Mouse (Mus musculus) hindbrain, embryonic 16.5 days (tissue): ENCODE data around the gene Mpdu1. TPM values are rescaled to one million over a fixed set of nuclear protein-coding genes. Genes with fewer than 3 reads are reported as not detected.
A peak's percentile ranks its signal among the peaks of the same experiment; 100 is the strongest.

ENCODE experiments used
- ATAC-seq: fragments of 200-750 bp; cut with Nextera tagmentation; 2 replicates; pipeline ENCODE4 v1.8.0; 2017; ENCODE audit warnings: moderate TSS enrichment, moderate library complexity
- H3K27ac ChIP-seq: fragments of 300-500 bp; sonication (generic); 2 replicates; pipeline ENCODE4 v1.5.1; 2014; ENCODE audit warnings: low read depth, mild to moderate bottlenecking, control low read depth, low read length, moderate library complexity
- H3K27me3 ChIP-seq: fragments of 300-500 bp; sonication (generic); replicated peaks from 2 replicates; pipeline ENCODE4 v1.6.1; 2014; ENCODE audit warnings: low read length; ENCODE audit not compliant: control insufficient read depth, insufficient read depth
- H3K36me3 ChIP-seq: fragments of 300-500 bp; sonication (generic); 2 replicates; pipeline ENCODE4 v1.6.1; 2014; ENCODE audit warnings: mild to moderate bottlenecking, low read length, moderate library complexity, mixed read lengths; ENCODE audit not compliant: control insufficient read depth, insufficient read depth
- H3K4me1 ChIP-seq: fragments of 300-500 bp; sonication (generic); 2 replicates; pipeline ENCODE4 v1.6.1; 2014; ENCODE audit warnings: low read depth, low read length; ENCODE audit not compliant: control insufficient read depth, insufficient read depth
- H3K4me2 ChIP-seq: fragments of 300-500 bp; sonication (generic); 2 replicates; pipeline ENCODE4 v1.6.1; 2014; ENCODE audit warnings: mild to moderate bottlenecking, low read length, control low read depth, moderate library complexity
- H3K4me3 ChIP-seq: fragments of 300-500 bp; sonication (generic); 2 replicates; pipeline ENCODE4 v1.5.1; 2014; ENCODE audit warnings: mild to moderate bottlenecking, low read length, control low read depth, moderate library complexity
- H3K9ac ChIP-seq: fragments of 300-500 bp; sonication (generic); 2 replicates; pipeline ENCODE4 v1.6.1; 2014; ENCODE audit warnings: low read depth, mild to moderate bottlenecking, control low read depth, low read length, moderate library complexity
- H3K9me3 ChIP-seq: fragments of 300-500 bp; sonication (generic); 2 replicates; pipeline ENCODE4 v1.6.1; 2014; ENCODE audit warnings: mild to moderate bottlenecking, low read length, moderate library complexity; ENCODE audit not compliant: control insufficient read depth
- WGBS: fragments of 180-500 bp; shearing (Covaris S2); extraction: QIAGEN DNeasy Blood & Tissue Kit; methylation state at CpG from one replicate; pipeline ENCODE4 v1.1.7; 2014; 5-methylcytosine and 5-hydroxymethylcytosine counted together
- polyA plus RNA-seq: library from polyadenylated mRNA; unstranded; fragments of >200 nt; fragmentation: Nextera tagmentation; extraction: Ambion mirVana; gene quantifications from 2 replicates; pipeline ENCODE4 v1.2.1, GENCODE M21; 2015

The Mpdu1 gene
- polyA plus RNA-seq, 1 experiment from 2014 or later, result 112 TPM

DNA sequence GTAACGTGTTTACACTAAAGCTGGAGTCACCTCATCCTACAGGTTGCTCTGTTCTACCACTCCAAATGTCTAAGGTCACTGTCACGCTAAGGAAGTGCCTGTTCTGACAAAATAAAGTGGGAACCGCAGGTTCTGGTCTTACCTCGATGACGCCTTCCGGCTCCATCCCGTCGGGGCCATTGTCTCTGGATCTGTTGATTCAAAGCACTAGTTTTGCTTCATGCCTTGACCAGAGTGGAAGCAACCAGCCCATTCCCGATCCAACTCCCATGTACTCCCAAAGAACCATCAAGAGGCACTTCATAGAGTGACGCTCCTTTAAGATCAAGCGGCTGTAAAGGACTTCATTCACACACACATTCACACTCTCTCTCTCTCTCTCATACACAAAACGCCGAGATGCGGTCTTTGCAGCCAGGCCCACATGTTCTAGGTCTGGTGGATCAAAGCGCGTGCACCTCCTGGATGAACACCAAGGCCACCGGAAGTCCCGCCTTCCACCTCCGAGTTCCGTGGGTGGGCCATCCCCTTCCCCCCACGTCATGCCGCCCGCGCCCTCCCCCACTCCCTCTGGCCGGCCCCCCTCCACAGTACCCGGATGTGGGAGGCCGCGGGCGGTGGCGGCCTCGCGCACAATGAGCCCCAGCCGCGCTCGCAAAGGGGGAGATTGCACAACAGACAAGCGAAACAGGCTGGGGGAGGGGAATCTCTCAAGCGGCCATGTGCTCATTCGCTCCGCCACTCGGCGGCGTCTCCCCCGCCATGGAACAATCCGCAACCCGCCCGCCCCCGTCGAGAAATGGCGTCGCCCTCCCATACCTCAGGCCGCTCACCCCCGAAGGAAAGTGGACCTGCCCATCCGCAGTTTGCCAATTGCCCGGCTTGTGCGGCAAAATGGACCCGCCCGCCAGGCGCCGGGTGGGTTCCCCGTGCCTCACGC is 8.6 kb upstream of the Mpdu1 start:
- Histone ChIP-seq H3K4me2 (peak overlapping the region; percentile 97), H3K27me3 (no peaks in the 10 kb centered on the region), H3K4me1 (peaks cover 22% of the 10 kb centered on the region), H3K27ac (peak overlapping the region; percentile 98), H3K36me3 (peaks cover 41% of the 10 kb centered on the region), H3K9ac (peak overlapping the region; percentile 98), H3K9me3 (no peaks in the 10 kb centered on the region), H3K4me3 (peak overlapping the region; percentile 98)
- peak; percentile 77 for ATAC-seq
- WGBS, result under 1% methylated on average over 59 of the region's 61 CpGs

DNA sequence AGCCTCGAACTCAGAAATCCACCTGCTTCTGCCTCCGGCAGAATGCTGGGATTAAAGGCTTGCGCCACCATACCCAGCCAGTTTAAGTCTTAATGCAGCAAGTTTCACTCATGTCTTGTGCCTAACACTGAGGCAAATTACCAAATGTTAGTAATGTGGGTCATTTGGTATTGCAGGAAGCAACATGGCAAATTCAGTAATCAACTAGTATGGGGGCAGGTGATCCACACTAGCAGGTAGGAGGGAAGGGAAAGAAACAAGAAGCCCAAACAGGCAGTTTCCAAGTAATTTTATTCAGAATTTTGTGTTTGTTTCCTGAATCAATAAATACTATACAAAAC is 4.2 kb upstream of the Mpdu1 start:
- Histone ChIP-seq H3K27ac (no peak overlapping the region), H3K4me2 (no peak overlapping the region), H3K4me3 (no peak overlapping the region), H3K9me3 (no peaks in the 10 kb centered on the region), H3K36me3 (peaks cover 35% of the 10 kb centered on the region), H3K9ac (no peak overlapping the region), H3K4me1 (peaks cover 24% of the 10 kb centered on the region), H3K27me3 (no peaks in the 10 kb centered on the region)
- no peak for ATAC-seq
- 86% methylated on average over 3 of the region's 3 CpGs for WGBS

DNA sequence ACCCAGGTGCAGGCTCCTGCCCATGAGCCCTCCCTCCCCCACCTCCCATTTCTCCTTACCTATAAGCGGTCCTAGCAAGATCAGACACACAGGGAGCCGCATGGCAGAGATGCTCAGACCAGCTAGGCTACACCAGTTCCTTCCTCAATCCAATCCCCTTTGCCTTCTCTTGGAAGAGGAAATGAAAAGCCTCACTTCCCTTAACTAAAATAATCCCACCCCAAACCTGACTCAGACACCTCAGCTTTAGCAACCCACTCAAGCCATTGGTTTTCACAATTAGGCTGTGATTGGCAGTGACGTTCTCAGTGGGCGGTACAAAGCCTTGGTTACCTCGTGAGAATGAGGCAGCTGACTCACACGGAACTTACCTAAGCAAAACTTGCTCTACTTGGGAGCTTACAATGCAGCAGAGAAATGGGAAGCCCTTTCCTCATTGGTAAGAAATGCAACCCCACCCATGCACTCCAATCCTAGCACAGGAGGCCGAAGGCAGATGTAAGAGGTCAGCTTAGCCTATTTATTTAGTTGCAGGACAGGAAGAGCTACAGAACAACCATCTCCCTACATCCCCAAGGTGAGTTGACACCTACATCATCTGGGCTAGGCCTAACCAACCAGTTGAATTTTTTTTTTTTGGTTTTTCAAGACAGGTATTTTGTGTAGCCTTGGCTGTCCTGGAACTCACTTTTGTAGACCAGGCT is 3.7 kb upstream of the Mpdu1 start, which contains the start of gene Cd68:
Gene Cd68 (minus strand): TSS at position 193 of the 704 bp plus-strand sequence.
- ATAC-seq, result no peak
- no peak within 1 kb of the TSS for H3K4me3 ChIP-seq
- H3K9ac ChIP-seq, result no peak within 1 kb of the TSS
- peaks cover 35% of the 10 kb centered on the region for H3K36me3 ChIP-seq
- no peaks in the 10 kb centered on the region for H3K27me3 ChIP-seq
- H3K4me1 ChIP-seq, result peaks cover 28% of the 10 kb centered on the region
- H3K9me3 ChIP-seq, result no peaks in the 10 kb centered on the region
- no peak within 1 kb of the TSS for H3K27ac ChIP-seq
- H3K4me2 ChIP-seq, result no peak within 1 kb of the TSS
- whole genome bisulfite sequencing, result 40% methylated on average over 7 of the region's 7 CpGs

DNA sequence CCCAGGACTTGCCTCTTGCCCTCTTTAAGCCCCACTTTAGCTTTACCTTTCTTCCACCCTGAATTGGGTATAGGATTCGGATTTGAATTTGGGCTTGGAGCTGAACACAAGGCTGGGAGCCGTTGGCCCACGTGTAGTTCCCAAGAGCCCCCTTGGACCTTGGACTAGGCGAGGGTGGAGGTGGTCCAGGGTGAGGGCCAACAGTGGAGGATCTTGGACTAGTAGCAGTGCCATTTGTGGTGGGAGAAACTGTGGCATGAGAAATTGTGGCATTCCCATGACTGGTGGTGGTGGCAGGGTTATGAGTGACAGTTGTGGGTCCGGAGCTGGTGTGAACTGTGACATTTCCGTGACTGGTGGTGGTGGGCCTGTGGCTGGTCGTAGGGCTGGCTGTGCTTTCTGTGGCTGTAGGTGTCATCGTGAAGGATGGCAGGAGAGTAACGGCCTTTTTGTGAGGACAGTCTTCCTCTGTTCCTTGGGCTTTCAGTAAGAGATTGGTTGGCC is 3.1 kb upstream of the Mpdu1 start:
- Histone ChIP-seq H3K27ac (no peak overlapping the region), H3K9me3 (no peaks in the 10 kb centered on the region), H3K4me2 (no peak overlapping the region), H3K4me3 (no peak overlapping the region), H3K4me1 (peaks cover 25% of the 10 kb centered on the region), H3K36me3 (peaks cover 35% of the 10 kb centered on the region), H3K27me3 (no peaks in the 10 kb centered on the region), H3K9ac (no peak overlapping the region)
- WGBS, result 76% methylated on average over 9 of the region's 9 CpGs
- no peak for ATAC-seq

DNA sequence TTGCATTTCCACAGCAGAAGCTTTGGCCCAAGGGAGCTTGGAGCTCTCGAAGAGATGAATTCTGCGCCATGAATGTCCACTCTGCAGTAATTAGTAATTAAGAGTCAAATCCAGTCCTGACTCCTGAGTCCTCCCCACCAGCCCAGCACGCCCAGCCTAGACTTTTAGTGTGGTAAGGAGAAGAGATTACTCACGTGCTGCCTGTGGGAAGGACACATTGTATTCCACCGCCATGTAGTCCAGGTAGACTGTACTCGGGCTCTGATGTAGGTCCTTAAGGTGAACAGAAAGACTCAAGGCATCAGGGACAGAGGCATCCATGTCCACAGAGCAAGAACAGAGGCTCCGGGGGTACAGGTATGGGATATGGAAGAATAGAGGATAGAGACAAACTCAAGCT is 2.4 kb upstream of the Mpdu1 start:
- Histone ChIP-seq H3K4me3 (no peak overlapping the region), H3K4me1 (peaks cover 19% of the 10 kb centered on the region), H3K9ac (no peak overlapping the region), H3K9me3 (no peaks in the 10 kb centered on the region), H3K27ac (no peak overlapping the region), H3K4me2 (no peak overlapping the region), H3K27me3 (no peaks in the 10 kb centered on the region), H3K36me3 (peaks cover 33% of the 10 kb centered on the region)
- 95% methylated on average over 7 of the region's 7 CpGs for WGBS
- no peak for ATAC-seq

DNA sequence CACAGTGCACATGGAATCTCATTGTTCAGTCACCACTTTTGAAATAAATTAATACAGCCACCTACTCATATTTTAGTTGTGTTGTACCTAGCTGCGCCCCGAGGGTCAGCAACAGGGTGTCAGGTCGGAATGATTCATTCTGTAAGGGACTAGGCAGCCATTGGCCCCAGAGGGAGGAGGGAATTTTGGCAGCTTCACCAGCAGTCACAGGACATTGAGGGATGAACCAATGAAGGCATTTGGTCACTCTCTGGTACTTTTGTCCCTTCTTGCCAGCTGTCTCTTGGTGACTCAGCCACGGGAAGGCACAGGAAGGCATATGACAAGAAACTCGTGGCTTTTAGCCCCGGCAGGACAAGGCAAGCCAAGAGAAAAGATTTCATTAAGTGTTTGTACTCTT is 1.4 kb upstream of the Mpdu1 start:
- ATAC-seq, result no peak

DNA sequence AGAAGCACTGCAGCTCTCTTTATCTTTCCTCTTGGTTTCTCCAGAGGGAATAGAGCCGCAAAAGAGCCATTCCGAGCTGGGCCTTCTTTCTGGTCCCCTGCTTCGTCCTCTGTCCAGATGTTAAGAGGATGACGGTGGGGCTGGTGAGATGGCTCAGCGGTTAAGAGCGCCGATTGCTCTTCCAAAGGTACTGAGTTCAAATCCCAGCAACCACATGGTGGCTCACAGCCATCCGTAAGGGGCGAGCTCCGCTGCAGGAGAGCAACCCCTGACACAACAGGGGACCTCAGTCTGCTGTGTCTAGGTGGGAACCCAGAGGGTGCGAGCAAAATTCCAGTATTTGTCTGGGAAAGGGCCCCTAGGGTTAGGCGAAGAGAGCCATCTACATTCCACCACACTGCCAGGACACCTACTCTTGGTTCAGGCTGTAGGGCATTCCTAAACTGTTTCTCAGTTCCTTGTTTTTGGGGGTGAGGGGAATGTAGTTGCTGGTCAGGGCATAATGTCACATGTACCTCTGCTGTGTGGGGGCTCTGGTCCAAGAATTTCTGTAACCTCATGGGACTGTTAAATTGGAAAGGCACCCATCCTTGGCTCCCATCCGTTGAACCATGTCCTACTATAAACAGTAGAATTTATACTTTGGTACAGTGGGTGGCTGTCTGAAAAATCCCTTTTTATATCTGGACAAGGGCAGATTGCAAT is 677 bp upstream of the Mpdu1 start:
- ATAC-seq, result peak; percentile 8
- H3K4me2 ChIP-seq, result peak overlapping the region; percentile 68
- peaks cover 33% of the 10 kb centered on the region for H3K36me3 ChIP-seq
- peak overlapping the region; percentile 69 for H3K9ac ChIP-seq
- peak overlapping the region; percentile 91 for H3K27ac ChIP-seq
- no peaks in the 10 kb centered on the region for H3K27me3 ChIP-seq
- WGBS, result 65% methylated on average over 13 of the region's 13 CpGs
- H3K4me1 ChIP-seq, result peaks cover 11% of the 10 kb centered on the region
- peak overlapping the region; percentile 67 for H3K4me3 ChIP-seq
- H3K9me3 ChIP-seq, result no peaks in the 10 kb centered on the region

More for the DNA sequence above, 1.4 kb upstream of the Mpdu1 start:
- Histone ChIP-seq H3K36me3 (peaks cover 31% of the 10 kb centered on the region), H3K9ac (no peak overlapping the region), H3K4me2 (no peak overlapping the region), H3K4me1 (peaks cover 11% of the 10 kb centered on the region), H3K27me3 (no peaks in the 10 kb centered on the region), H3K9me3 (no peaks in the 10 kb centered on the region), H3K4me3 (no peak overlapping the region), H3K27ac (peak overlapping the region; percentile 91; the same call in 1 of the 2 replicates)
- WGBS, result 88% methylated on average over 6 of the region's 6 CpGs

DNA sequence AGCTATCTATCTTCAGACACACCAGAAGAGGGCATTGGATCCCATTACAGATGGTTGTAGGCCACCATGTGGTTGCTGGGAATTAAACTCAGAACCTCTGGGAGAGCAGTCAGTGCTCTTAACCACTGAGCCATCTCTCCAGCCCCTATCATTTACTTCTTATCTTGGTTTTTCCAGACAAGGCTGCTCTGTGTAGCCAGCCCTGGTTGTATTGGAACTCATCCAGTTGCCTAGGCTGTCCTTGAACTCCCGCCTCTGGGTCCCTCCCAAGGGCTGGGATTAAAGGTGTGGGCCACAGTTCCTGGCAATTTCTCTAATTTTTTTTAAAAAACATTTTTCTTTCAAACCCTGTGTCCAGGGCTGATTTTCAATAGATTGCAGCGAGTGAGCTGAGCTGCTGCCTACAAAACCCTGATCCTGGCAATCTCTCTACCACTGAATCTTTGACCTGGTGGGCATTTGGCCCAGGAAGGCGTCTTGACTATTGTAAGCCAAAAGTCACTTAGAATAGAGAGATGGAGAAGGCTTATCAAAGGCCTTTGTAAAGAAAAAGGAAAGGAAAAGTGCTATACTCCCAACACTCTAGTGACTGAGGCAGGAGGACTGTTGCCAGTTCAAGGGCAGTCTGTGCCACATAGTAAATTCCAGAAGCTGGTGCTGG is 1.1 kb downstream of the Mpdu1 start:
- no peak for ATAC-seq
- WGBS, result 65% methylated on average over 3 of the region's 3 CpGs

More for the DNA sequence above, 1.1 kb downstream of the Mpdu1 start:
- H3K9me3 ChIP-seq, result no peaks in the 10 kb centered on the region
- peaks cover 32% of the 10 kb centered on the region for H3K36me3 ChIP-seq
- H3K27me3 ChIP-seq, result no peaks in the 10 kb centered on the region
- H3K4me2 ChIP-seq, result peak overlapping the region; percentile 68
- peak overlapping the region; percentile 69 for H3K9ac ChIP-seq
- peak overlapping the region; percentile 91 for H3K27ac ChIP-seq
- H3K4me3 ChIP-seq, result peak overlapping the region; percentile 67
- peaks cover 11% of the 10 kb centered on the region for H3K4me1 ChIP-seq
